Mouse (Mus musculus) midbrain, embryonic 16.5 days (tissue): Measurements from ENCODE around the gene Fn1. TPM values are rescaled to one million over a fixed set of nuclear protein-coding genes. Genes with fewer than 3 reads are reported as not detected.

Experiments
- ATAC-seq: fragments of 200-750 bp; cut with Nextera tagmentation; 2 replicates; pipeline ENCODE4 v1.8.0; 2017; ENCODE audit warnings: moderate TSS enrichment
- H3K27ac ChIP-seq: fragments of 300-500 bp; sonication (generic); 2 replicates; pipeline ENCODE4 v1.5.1; 2014; ENCODE audit warnings: mild to moderate bottlenecking, low read length, mixed read lengths
- H3K27me3 ChIP-seq: fragments of 300-500 bp; sonication (generic); 2 replicates; pipeline ENCODE4 v1.6.1; 2014; ENCODE audit warnings: low read depth, low read length, mixed read lengths; ENCODE audit not compliant: control insufficient read depth, insufficient read depth
- H3K36me3 ChIP-seq: fragments of 300-500 bp; sonication (generic); 2 replicates; pipeline ENCODE4 v1.6.1; 2014; ENCODE audit warnings: mild to moderate bottlenecking, low read length, moderate library complexity, mixed read lengths; ENCODE audit not compliant: control insufficient read depth, insufficient read depth
- H3K4me1 ChIP-seq: fragments of 300-500 bp; sonication (generic); 2 replicates; pipeline ENCODE4 v1.6.1; 2014; ENCODE audit warnings: mild to moderate bottlenecking, low read length, mixed read lengths; ENCODE audit not compliant: control insufficient read depth, insufficient read depth
- H3K4me2 ChIP-seq: fragments of 300-500 bp; sonication (generic); 2 replicates; pipeline ENCODE4 v1.6.1; 2014; ENCODE audit warnings: mild to moderate bottlenecking, low read length, mixed read lengths
- H3K4me3 ChIP-seq: fragments of 300-500 bp; sonication (generic); 2 replicates; pipeline ENCODE4 v1.5.1; 2014; ENCODE audit warnings: low read depth, mild to moderate bottlenecking, low read length, moderate library complexity, mixed read lengths
- H3K9ac ChIP-seq: fragments of 300-500 bp; sonication (generic); 2 replicates; pipeline ENCODE4 v1.6.1; 2014; ENCODE audit warnings: low read depth, low read length, mixed read lengths
- H3K9me3 ChIP-seq: fragments of 300-500 bp; sonication (generic); replicated peaks from 2 replicates; pipeline ENCODE4 v1.6.1; 2014; ENCODE audit warnings: mild to moderate bottlenecking, low read length, mixed read lengths; ENCODE audit not compliant: control insufficient read depth, poor library complexity, severe bottlenecking
- WGBS: fragments of 180-500 bp; shearing (Covaris S2); extraction: QIAGEN DNeasy Blood & Tissue Kit; methylation state at CpG from one replicate; pipeline ENCODE4 v1.1.7; 2014; 5-methylcytosine and 5-hydroxymethylcytosine counted together
- polyA plus RNA-seq: library from polyadenylated mRNA; unstranded; fragments of >200 nt; fragmentation: Nextera tagmentation; extraction: Ambion mirVana; gene quantifications from 2 replicates; pipeline ENCODE4 v1.2.1, GENCODE M21; 2015

The Fn1 gene
- polyA plus RNA-seq, 1 experiment from 2014 or later: 26.0 TPM

DNA sequence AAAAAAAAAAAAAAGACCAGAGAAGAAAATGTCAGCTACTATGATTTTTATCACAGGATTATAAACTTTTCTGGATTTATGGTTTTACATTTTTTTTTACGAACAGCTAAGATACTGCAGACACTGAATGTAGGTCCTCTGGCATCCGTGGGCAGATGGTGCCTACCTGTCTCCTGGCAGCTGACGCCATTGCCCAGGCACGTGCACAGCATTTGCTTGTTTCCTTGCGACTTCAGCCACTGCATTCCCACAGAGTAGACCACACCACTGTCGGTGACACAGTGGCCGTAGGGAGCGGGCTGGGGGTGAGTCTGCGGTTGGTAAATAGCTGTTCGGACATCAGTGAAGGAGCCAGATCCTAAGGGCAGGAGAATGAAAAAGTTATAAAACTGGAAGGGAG, 10.2 kb downstream of the Fn1 start:
- Histone ChIP-seq H3K4me1 (no peaks in the 10 kb centered on the region), H3K4me2 (no peak overlapping the region), H3K4me3 (no peak overlapping the region), H3K27me3 (no peaks in the 10 kb centered on the region; the same call in 1 of the 2 replicates), H3K27ac (no peak overlapping the region), H3K36me3 (no peaks in the 10 kb centered on the region), H3K9me3 (no peaks in the 10 kb centered on the region), H3K9ac (no peak overlapping the region)
- 95% methylated on average over 10 of the region's 10 CpGs for whole genome bisulfite sequencing
- no peak for ATAC-seq

DNA sequence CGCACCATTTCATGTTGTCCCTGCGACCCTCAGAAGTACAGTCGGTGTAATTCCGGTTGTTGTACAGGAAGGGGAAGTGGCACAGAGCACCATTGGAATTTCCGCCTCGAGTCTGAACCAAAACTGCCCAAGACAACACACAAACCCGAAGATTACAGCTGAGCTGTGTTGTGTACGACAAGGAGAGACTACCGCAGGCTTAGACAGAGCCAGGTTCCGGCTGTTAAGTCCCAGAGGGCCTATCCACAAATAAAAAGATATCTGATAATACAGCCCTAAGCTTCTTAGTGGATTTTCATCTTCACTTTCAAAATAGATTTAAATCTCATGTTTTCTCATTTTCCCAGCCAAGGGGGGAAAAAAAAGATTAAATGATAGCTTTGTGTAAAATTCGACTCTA, 11.8 kb downstream of the Fn1 start:
- Histone ChIP-seq H3K4me2 (no peak overlapping the region), H3K9ac (no peak overlapping the region), H3K9me3 (no peaks in the 10 kb centered on the region), H3K36me3 (no peaks in the 10 kb centered on the region), H3K27ac (no peak overlapping the region), H3K4me1 (no peaks in the 10 kb centered on the region), H3K27me3 (no peaks in the 10 kb centered on the region; the same call in 1 of the 2 replicates), H3K4me3 (no peak overlapping the region)
- WGBS: 66% methylated on average over 11 of the region's 11 CpGs
- no peak for ATAC-seq

DNA sequence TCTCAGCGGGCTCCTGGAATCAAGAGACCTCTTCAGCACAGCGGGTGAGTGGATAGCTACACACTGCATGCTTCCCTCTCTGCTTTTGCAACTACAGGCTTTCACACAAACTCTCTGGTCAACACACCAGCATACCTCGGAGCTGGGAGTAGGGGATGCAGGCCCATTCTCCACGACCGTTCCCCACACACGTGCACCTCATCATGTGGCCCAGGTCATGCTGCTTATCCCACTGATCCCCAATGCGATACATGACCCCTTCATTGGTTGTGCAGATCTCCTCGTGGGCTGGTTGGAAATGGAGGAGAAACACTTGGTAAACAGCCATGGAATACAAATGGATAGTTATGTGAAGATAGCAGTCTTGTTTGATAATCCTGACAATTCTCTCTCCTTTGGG, 12.8 kb downstream of the Fn1 start:
- Histone ChIP-seq H3K27ac (no peak overlapping the region), H3K36me3 (no peaks in the 10 kb centered on the region), H3K9ac (no peak overlapping the region), H3K27me3 (no peaks in the 10 kb centered on the region; the same call in 1 of the 2 replicates), H3K9me3 (no peaks in the 10 kb centered on the region), H3K4me2 (no peak overlapping the region), H3K4me3 (no peak overlapping the region), H3K4me1 (no peaks in the 10 kb centered on the region)
- 92% methylated on average over 8 of the region's 8 CpGs for WGBS
- ATAC-seq: no peak

DNA sequence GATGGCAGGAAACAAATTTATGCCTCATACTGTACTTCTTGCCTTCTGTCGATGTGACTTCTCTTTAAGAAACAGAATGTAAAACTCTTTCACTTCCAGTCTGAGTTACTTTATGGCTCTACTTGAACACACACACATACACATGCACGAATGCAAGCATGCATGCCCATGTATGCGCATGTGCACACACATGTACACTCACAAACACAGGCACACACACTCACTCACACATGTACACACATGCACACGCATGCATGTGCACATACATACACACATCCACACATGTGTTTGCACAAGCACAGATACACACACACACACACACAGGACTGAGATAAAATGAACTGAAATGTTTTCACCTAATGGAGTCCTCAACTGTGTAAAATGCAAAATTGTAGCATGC, 16.3 kb downstream of the Fn1 start:
- no peak for ATAC-seq
- over 99% methylated on average over 4 of the region's 4 CpGs for WGBS
- H3K4me2 ChIP-seq: no peak overlapping the region
- H3K36me3 ChIP-seq: no peaks in the 10 kb centered on the region
- no peak overlapping the region for H3K4me3 ChIP-seq
- H3K9ac ChIP-seq: no peak overlapping the region
- no peaks in the 10 kb centered on the region; the same call in 1 of the 2 replicates for H3K27me3 ChIP-seq
- H3K4me1 ChIP-seq: no peaks in the 10 kb centered on the region
- H3K9me3 ChIP-seq: no peaks in the 10 kb centered on the region
- no peak overlapping the region for H3K27ac ChIP-seq

DNA sequence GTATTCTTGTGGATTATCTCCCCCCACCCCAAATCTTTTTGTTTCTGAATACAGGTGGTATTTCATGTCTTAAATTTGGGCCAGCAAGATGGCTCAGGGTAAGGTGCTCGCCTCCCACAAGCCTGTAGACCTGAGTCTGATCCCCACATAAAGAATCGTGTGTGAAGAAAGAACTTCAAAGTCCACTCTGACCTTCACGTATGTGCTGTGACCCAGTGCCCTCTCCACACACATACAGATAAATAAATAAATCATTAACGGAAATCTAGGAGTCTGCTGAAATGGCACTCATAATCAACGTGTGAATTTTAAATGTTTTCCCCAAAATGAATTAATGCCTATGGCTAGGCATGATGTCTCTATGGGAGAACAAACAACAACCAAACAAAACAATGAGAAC, 16.9 kb downstream of the Fn1 start:
- Histone ChIP-seq H3K27ac (no peak overlapping the region), H3K4me1 (no peaks in the 10 kb centered on the region), H3K4me3 (no peak overlapping the region), H3K4me2 (no peak overlapping the region), H3K27me3 (no peaks in the 10 kb centered on the region; the same call in 1 of the 2 replicates), H3K9me3 (no peaks in the 10 kb centered on the region), H3K36me3 (no peaks in the 10 kb centered on the region), H3K9ac (no peak overlapping the region)
- WGBS: 92% methylated on average over 5 of the region's 5 CpGs
- ATAC-seq: no peak

DNA sequence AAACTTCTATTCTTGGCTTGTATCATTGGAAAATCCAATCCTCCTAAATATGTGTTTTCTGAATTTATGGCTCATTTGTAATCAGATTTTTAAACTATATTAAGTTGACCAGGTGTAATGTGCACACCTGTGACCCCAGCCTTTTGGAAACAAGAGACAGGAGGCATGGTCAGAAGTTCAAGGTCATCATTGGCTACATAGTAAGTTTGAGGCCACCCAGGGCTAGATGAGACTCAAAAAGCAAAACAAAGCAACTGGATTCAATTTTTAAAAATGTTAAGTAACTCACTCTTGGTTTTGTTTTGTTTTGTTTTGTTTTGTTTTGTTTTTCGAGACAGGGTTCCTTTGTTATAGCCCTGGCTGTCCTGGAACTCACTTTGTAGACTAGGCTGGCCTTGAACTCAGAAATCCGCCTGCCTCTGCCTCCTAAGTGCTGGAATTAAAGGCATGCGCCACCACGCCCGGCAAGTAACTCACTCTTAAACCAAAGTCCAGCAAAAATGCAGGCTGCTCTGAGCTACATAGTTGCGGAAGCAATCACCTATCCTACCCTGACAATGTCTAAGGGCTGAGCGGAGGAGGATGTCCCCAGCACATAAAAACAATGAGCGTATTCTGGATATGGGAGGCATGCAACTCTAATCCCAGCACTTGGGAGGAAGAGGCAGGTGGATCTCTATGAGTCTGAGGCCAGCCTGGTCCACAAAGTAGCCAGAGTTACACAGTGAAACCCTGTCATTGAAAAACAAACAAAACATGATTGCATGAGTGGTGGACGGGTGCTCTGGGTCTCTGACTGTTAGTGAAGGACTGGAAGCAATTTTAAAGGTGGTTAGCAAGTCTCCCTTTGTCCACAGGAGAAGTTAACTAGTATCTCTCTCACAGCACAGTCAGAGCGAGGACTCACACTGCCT, 17.6 kb downstream of the Fn1 start:
- H3K4me3 ChIP-seq: no peak overlapping the region
- 95% methylated on average over 10 of the region's 10 CpGs for WGBS
- H3K9me3 ChIP-seq: no peaks in the 10 kb centered on the region
- H3K4me1 ChIP-seq: no peaks in the 10 kb centered on the region
- no peak overlapping the region for H3K27ac ChIP-seq
- H3K9ac ChIP-seq: no peak overlapping the region
- no peaks in the 10 kb centered on the region; the same call in 1 of the 2 replicates for H3K27me3 ChIP-seq
- H3K4me2 ChIP-seq: no peak overlapping the region
- H3K36me3 ChIP-seq: no peaks in the 10 kb centered on the region
- ATAC-seq: no peak

DNA sequence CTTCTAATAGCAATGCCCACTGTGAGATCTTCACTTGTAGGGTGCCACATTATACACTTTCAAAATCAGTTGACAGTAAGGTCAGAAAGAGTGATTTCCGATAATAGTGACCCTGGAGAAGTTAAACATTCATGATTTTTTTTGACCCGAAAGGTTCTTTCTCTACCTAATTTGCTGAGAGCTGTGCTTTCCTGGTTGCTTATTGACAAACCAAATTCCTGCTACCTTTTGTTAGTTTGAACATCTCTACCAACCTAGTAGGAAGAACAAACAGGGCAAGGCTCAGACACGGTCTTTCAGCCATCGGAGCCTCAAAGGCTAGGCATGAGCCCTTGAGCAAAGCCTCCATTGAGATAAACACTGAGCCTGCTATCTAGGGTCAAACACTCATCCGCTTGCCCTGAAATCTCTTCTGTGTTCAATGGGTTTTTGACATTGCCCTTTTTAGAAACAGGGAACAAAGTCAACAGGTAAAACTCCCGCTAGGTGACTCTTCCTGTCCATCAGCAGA, 18.5 kb downstream of the Fn1 start:
- H3K9ac ChIP-seq: no peak overlapping the region

DNA sequence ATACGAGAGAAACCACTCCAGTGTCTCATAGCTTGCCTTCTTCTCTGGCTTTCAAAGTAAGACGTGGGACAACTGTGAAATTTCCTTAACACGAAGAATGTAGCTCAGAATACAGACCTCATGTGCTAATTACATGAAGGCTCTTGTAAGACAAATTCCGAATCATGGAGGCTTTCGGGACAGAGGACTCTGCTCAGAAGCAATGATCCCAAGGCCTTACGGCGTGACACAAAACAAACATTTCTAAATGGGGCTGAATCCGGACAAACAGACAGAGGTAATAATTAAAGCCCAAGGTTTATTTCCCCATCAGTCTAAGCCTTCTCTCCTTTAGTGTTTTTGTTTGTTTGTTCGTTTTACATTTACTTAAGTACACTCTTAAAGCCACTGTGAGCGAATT, 20.6 kb downstream of the Fn1 start:
- Histone ChIP-seq H3K9me3 (no peaks in the 10 kb centered on the region), H3K27ac (no peak overlapping the region), H3K36me3 (no peaks in the 10 kb centered on the region), H3K4me3 (no peak overlapping the region), H3K4me2 (no peak overlapping the region), H3K9ac (no peak overlapping the region), H3K4me1 (no peaks in the 10 kb centered on the region), H3K27me3 (no peaks in the 10 kb centered on the region)
- no peak for ATAC-seq
- 89% methylated on average over 10 of the region's 10 CpGs for WGBS

More for the DNA sequence above, 18.5 kb downstream of the Fn1 start:
- no peak overlapping the region for H3K27ac ChIP-seq
- H3K9me3 ChIP-seq: no peaks in the 10 kb centered on the region
- 88% methylated on average over 6 of the region's 6 CpGs for WGBS
- H3K4me3 ChIP-seq: no peak overlapping the region
- no peaks in the 10 kb centered on the region for H3K36me3 ChIP-seq
- no peaks in the 10 kb centered on the region for H3K4me1 ChIP-seq
- H3K4me2 ChIP-seq: no peak overlapping the region
- H3K27me3 ChIP-seq: no peaks in the 10 kb centered on the region
- no peak for ATAC-seq

DNA sequence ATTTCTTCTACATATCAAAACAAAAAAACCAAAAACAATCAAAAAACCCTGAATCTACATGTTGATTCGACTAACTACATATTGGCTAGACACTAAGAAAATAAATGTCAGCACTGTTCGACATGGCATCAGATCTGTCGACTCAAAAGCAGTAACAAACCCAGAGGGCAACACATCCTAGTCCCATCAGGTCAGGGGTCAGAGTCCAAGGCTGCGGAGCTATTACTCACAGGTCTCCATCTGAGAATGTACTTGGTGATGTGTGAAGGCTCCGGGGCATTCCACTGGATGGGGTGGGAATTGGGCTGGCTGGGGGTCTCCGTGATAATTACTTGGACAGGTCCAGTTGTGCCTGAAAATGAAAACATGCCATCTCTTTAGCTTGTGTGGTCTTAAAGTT, 21.2 kb downstream of the Fn1 start:
- Histone ChIP-seq H3K9me3 (no peaks in the 10 kb centered on the region), H3K27ac (no peak overlapping the region), H3K9ac (no peak overlapping the region), H3K4me2 (no peak overlapping the region), H3K4me3 (no peak overlapping the region), H3K36me3 (no peaks in the 10 kb centered on the region), H3K27me3 (no peaks in the 10 kb centered on the region), H3K4me1 (no peaks in the 10 kb centered on the region)
- 89% methylated on average over 6 of the region's 6 CpGs for WGBS
- ATAC-seq: no peak
